24 mouse cellular contexts compared by ENCODE assay signal in the genomic region with DNA sequence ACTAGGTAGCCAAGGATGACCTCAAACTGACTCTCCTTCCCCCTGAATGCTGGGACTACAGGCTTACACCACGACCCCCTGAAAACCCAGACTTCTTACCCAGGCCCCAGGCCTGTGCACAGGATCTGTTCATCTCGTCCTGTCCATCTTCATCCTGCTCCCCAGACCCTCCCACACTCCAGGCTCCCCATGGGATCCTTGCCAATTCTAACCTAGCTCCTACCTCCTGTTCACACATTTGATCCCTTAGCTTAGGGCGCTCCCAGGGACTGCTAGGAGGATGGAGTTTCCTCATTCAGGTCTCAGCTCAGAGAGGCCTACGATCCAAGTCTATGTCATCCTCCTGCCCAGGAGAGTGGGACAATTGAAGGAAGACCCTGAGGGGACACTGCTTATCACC.
"Had no signal": no experiment of that assay in that cellular context is flagged by ENCODE, and none has a peak within 500 bp of the region (broad histone marks: within the 10 kb centered on the region; RNA-seq: fewer than 3 reads in every experiment).

No protein-coding gene starts in this region.

- ATAC-seq: forebrain, embryonic 16.5 days; hindbrain, embryonic 16.5 days; inflammation-experienced regulatory T-cells, adult 6 months; intestine, embryonic 15.5 days; intestine, postnatal 0 days had no signal

- H3K9me3 ChIP-seq: hindbrain, embryonic 10.5 days; intestine, embryonic 15.5 days; limb, embryonic 10.5 days; limb, embryonic 12.5 days had no signal

- H3K4me2 ChIP-seq: heart, embryonic 11.5 days; intestine, embryonic 15.5 days; limb, embryonic 12.5 days; liver, embryonic 11.5 days had no signal

- H3K4me3 ChIP-seq: gastrocnemius, adult 2 months; heart, adult 2 months; hindbrain, embryonic 10.5 days; intestine, embryonic 15.5 days; left cerebral cortex, adult 2 months; limb, embryonic 10.5 days; limb, embryonic 12.5 days had no signal

- H3K36me3 ChIP-seq: hindbrain, embryonic 10.5 days; intestine, embryonic 15.5 days; limb, embryonic 10.5 days; limb, embryonic 12.5 days had no signal

- H3K9ac ChIP-seq: intestine, embryonic 15.5 days; limb, embryonic 12.5 days had no signal

- H3K4me1 ChIP-seq: intestine, embryonic 15.5 days; limb, embryonic 10.5 days; limb, embryonic 12.5 days had no signal

- DNase-seq: gastrocnemius, adult 2 months; gastrocnemius, postnatal 10 days; gastrocnemius, postnatal 25 days; heart, adult 2 months; heart, postnatal 10 days; heart, postnatal 4 days; kidney, adult 18-20 months; kidney, adult 8-10 months; kidney, postnatal 10 days; kidney, postnatal 25 days; kidney, postnatal 4 days; layer of hippocampus, adult 9-11 months; liver had no signal

- H3K27me3 ChIP-seq: intestine, embryonic 15.5 days; limb, embryonic 12.5 days had no signal

- H3K27ac ChIP-seq: gastrocnemius, adult 2 months; heart, adult 2 months; hindbrain, embryonic 10.5 days; intestine, embryonic 15.5 days; left cerebral cortex, adult 2 months; limb, embryonic 10.5 days; limb, embryonic 12.5 days had no signal
